Mouse (Mus musculus): Measurements from ENCODE around the gene Gm3383. TPM values are rescaled to one million over a fixed set of nuclear protein-coding genes. Genes with fewer than 3 reads are reported as not detected.

The Gm3383 gene
- total RNA-seq (2023), result 1 to 10 TPM; 1.0 to 1.3 TPM

GRCm38 (mm10) chr14:5807882-5808281 is at the start of gene Gm3383:
Gm3383 (minus strand) TSS chr14:5807982.

GRCm38 (mm10) chr14:5830229-5830628 is 22.4 kb upstream of the Gm3383 start, which contains the start of gene Gm3424:
Gm3424 (minus strand) TSS chr14:5830329.

GRCm38 (mm10) chr14:5741477-5741876 is 66.3 kb downstream of the Gm3383 start, which contains the start of gene Gm3373:
Gm3373 (minus strand) TSS chr14:5741577.

GRCm38 (mm10) chr14:5687357-5687756 is 120.4 kb downstream of the Gm3383 start, which contains the start of gene Gm9603:
Gm9603 (minus strand) TSS chr14:5687457.

GRCm38 (mm10) chr14:5632928-5633327 is 174.9 kb downstream of the Gm3383 start, which contains the start of gene Gm8265:
Gm8265 (minus strand) TSS chr14:5633028.

Other genes with a start within 250 kb of the Gm3383 start
- not detected for gene Gm8265, start 175.0 kb downstream of the Gm3383 start, total RNA-seq (2023)
- gene Gm9603, start 120.5 kb downstream of the Gm3383 start, total RNA-seq (2023), result not detected
- gene Gm3373, start 66.4 kb downstream of the Gm3383 start, total RNA-seq (2023), result under 1 TPM in 1 of 2 experiments, not detected in 1; 0.59 TPM
- gene Gm3424, start 22.3 kb upstream of the Gm3383 start, total RNA-seq (2023), result not detected
- gene Gm8237, start 72.4 kb upstream of the Gm3383 start, total RNA-seq (2023), result under 1 TPM in 1 of 2 experiments, not detected in 1; 0.83 TPM
- not detected for gene Gm3248, start 153.8 kb upstream of the Gm3383 start, total RNA-seq (2023)
- gene Gm3453, start 171.2 kb upstream of the Gm3383 start, total RNA-seq (2023), result not detected

Measured in T-cell, adult 66 days (primary cell).